In the genomic region with DNA sequence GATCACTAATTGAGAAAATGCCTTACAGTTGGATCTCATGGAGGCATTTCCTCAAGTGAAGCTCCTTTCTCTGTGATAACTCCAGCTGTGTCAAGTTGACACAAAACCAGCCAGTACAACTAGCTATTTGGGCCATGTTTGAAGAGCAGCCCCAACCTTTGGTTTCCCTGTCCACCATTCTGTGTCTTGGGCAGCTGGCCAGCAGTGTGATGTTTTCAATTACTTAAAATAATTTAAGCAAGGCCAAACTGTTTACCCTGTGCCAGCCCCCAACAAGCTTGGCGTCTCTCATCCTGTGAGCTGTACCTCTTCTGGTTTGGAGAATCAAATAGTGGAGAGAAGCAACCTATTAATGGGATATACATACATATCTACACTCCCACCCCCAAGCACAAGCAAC, we compare ENCODE assay signal across 21 mouse cellular contexts.
DNase-seq lines count a peak whose midpoint lies in the region; ATAC-seq and TF ChIP-seq lines count a peak whose summit lies in the region.
"Had no signal": no experiment of that assay in that cellular context is flagged by ENCODE, and none has a peak within 500 bp of the region (broad histone marks: within the 10 kb centered on the region; RNA-seq: fewer than 3 reads in every experiment).

No protein-coding gene starts in this region.

- H3K9me3 ChIP-seq in E14TG2a.4 (ENCODE audit: low read length), result peaks cover 66% of the 10 kb centered on the region
- peaks cover 20% of the 10 kb centered on the region for H3K9me3 ChIP-seq in ES-Bruce4 (replicated peaks; ENCODE audit: control insufficient read depth, insufficient read depth, low read length, poor library complexity, severe bottlenecking)
- H3K9me3 ChIP-seq in forebrain, embryonic 11.5 days (ENCODE audit: control insufficient read depth, low read length), result no peaks in the 10 kb centered on the region
- H3K9me3 ChIP-seq: embryonic facial prominence, embryonic 12.5 days; forebrain, embryonic 15.5 days; hindbrain, embryonic 10.5 days; limb, embryonic 12.5 days; midbrain, embryonic 10.5 days; stomach, embryonic 15.5 days had no signal

- TF ChIP-seq POLR2A in ES-Bruce4 (IDR thresholded peaks at IDR 0.05; ENCODE audit: insufficient read depth, low read length), result no peak

- no peak overlapping the region for H3K4me2 ChIP-seq in forebrain, embryonic 11.5 days (ENCODE audit: low read depth, low read length, severe bottlenecking)
- H3K4me2 ChIP-seq: embryonic facial prominence, embryonic 12.5 days; forebrain, embryonic 15.5 days; heart, embryonic 11.5 days; limb, embryonic 12.5 days; liver, embryonic 11.5 days; stomach, embryonic 15.5 days had no signal

- no peak for ATAC-seq in forebrain, embryonic 11.5 days (replicated peaks; ENCODE audit: low FRiP score)
- ATAC-seq: forebrain, embryonic 15.5 days; hindbrain, postnatal 0 days; intestine, embryonic 16.5 days; liver, postnatal 0 days; lung, postnatal 0 days had no signal

- no peak for TF ChIP-seq EP300 in ES-Bruce4 (IDR thresholded peaks at IDR 0.05; ENCODE audit: insufficient read depth, low read depth, low read length)

- H3K27me3 ChIP-seq in E14TG2a.4 (ENCODE audit: insufficient read depth, low read length) (no peaks in the 10 kb centered on the region), ES-Bruce4 (ENCODE audit: control insufficient read depth, insufficient read depth, low read length, poor library complexity, severe bottlenecking) (no peaks in the 10 kb centered on the region)
- H3K27me3 ChIP-seq in forebrain, embryonic 11.5 days (ENCODE audit: control insufficient read depth, insufficient read depth, low read length), result no peaks in the 10 kb centered on the region
- H3K27me3 ChIP-seq: embryonic facial prominence, embryonic 12.5 days; forebrain, embryonic 15.5 days; limb, embryonic 12.5 days; stomach, embryonic 15.5 days had no signal

- intact Hi-C loops in gastrocnemius, postnatal 14 days (cut with DNase I; ENCODE audit: low total_unique reads), result no loop called here

- no peak overlapping the region for H3K9ac ChIP-seq in ES-Bruce4 (ENCODE audit: low read depth, poor library complexity, severe bottlenecking)
- no peak overlapping the region for H3K9ac ChIP-seq in forebrain, embryonic 11.5 days (ENCODE audit: low read length)
- H3K9ac ChIP-seq: embryonic facial prominence, embryonic 12.5 days; forebrain, embryonic 15.5 days; limb, embryonic 12.5 days; liver, postnatal 0 days; stomach, embryonic 15.5 days had no signal

- WGBS in forebrain, embryonic 11.5 days, result 68% methylated on average over 1 of the region's 1 CpGs

- TF ChIP-seq CTCF in E14TG2a.4 (conservative IDR thresholded peaks at IDR 0.05; ENCODE audit: low read length), result no peak
- no peak for TF ChIP-seq CTCF in ES-Bruce4 (IDR thresholded peaks at IDR 0.05; ENCODE audit: low read depth, low read length)

- H3K27ac ChIP-seq in ES-Bruce4 (ENCODE audit: insufficient read depth, low read length), result 0 out of 2 replicates have a peak overlapping the region, but pooled peaks have one; percentile 95
- H3K27ac ChIP-seq in forebrain, embryonic 11.5 days (ENCODE audit: low read depth, low read length), result no peak overlapping the region
- H3K27ac ChIP-seq: embryonic facial prominence, embryonic 12.5 days; forebrain, embryonic 15.5 days; hindbrain, embryonic 10.5 days; hindbrain, postnatal 0 days; midbrain, embryonic 10.5 days; stomach, embryonic 15.5 days had no signal

- H3K4me1 ChIP-seq in E14TG2a.4 (replicated peaks; ENCODE audit: low read depth, low read length) (peaks cover 31% of the 10 kb centered on the region), ES-Bruce4 (ENCODE audit: control insufficient read depth, insufficient read depth, low read length) (no peaks in the 10 kb centered on the region)
- H3K4me1 ChIP-seq in forebrain, embryonic 11.5 days (replicated peaks; ENCODE audit: control insufficient read depth, insufficient read depth, low read length), result peaks cover 2% of the 10 kb centered on the region; the same call in 1 of the 2 replicates
- H3K4me1 ChIP-seq: stomach, embryonic 15.5 days had no signal

- H3K36me3 ChIP-seq in E14TG2a.4 (ENCODE audit: insufficient read depth, low read length), result peaks cover 15% of the 10 kb centered on the region
- no peaks in the 10 kb centered on the region for H3K36me3 ChIP-seq in ES-Bruce4 (ENCODE audit: control insufficient read depth, insufficient read depth, low read length, poor library complexity, severe bottlenecking)
- no peaks in the 10 kb centered on the region for H3K36me3 ChIP-seq in forebrain, embryonic 11.5 days (ENCODE audit: control insufficient read depth, insufficient read depth, low read length)
- H3K36me3 ChIP-seq: embryonic facial prominence, embryonic 12.5 days; forebrain, embryonic 15.5 days; hindbrain, embryonic 10.5 days; limb, embryonic 12.5 days; midbrain, embryonic 10.5 days; stomach, embryonic 15.5 days had no signal

- peak; percentile 60 for DNase-seq in heart, adult 11 months
- DNase-seq in heart, postnatal 4 days, result no peak
- DNase-seq in cerebellum, adult 9-10 months, result peak; percentile 46
- DNase-seq in forebrain, embryonic 11.5 days (ENCODE audit: low spot score), result no peak
- DNase-seq in gastrocnemius, postnatal 14 days, result no peak
- DNase-seq: kidney, adult 9 months; kidney, postnatal 14 days; liver, postnatal 0 days had no signal

- H3K4me3 ChIP-seq in E14TG2a.4 (replicated peaks; ENCODE audit: low read length) (peak overlapping the region; percentile 58), ES-Bruce4 (ENCODE audit: low read depth, low read length) (no peak overlapping the region)
- no peak overlapping the region for H3K4me3 ChIP-seq in forebrain, embryonic 11.5 days (ENCODE audit: low read depth, low read length)
- H3K4me3 ChIP-seq: embryonic facial prominence, embryonic 12.5 days; forebrain, embryonic 15.5 days; hindbrain, embryonic 10.5 days; limb, embryonic 12.5 days; midbrain, embryonic 10.5 days; stomach, embryonic 15.5 days had no signal

Comparison
In these comparisons a context has a peak if more than half of its experiments do, and no peak if none do; other contexts are left out.
1. DNase-seq: peak in heart, adult 11 months (single experiment) and cerebellum, adult 9-10 months (single experiment); none in heart, postnatal 4 days (single experiment), forebrain, embryonic 11.5 days (single experiment) and gastrocnemius, postnatal 14 days (single experiment).